Mouse (Mus musculus): ENCODE measurements at regions not wholly inside any gene's neighbourhood (a gene's known extent, or its start where the extent isn't known, plus 50 kb on each side); places are given as distances from the start of the nearest gene placed in this dataset.

GRCm38 (mm10) chr1:57059216-57059615 is 80.8 kb upstream of the Satb2 start:
- TF ChIP-seq REST (IDR thresholded peaks at IDR 0.05; ENCODE audit: insufficient read depth, insufficient read length): no peak
- TF ChIP-seq POLR2A (IDR thresholded peaks at IDR 0.05; ENCODE audit: insufficient read length, low read depth): no peak
- TF ChIP-seq E2F4 (IDR thresholded peaks at IDR 0.05; ENCODE audit: insufficient read depth): no peak
- no peak for TF ChIP-seq MYOG (IDR thresholded peaks at IDR 0.05; ENCODE audit: control insufficient read depth in 1 of 3, insufficient read depth in 1 of 3, insufficient read length in 2 of 3, low read depth in 2 of 3)
- no peak for TF ChIP-seq TCF12 (IDR thresholded peaks at IDR 0.05; ENCODE audit: insufficient read depth, poor library complexity, severe bottlenecking)
- TF ChIP-seq MAX (IDR thresholded peaks at IDR 0.05; ENCODE audit: low read depth): no peak
- TF ChIP-seq USF1 (IDR thresholded peaks at IDR 0.05; ENCODE audit: low read depth): no peak
- no peak for TF ChIP-seq MYOD1 (IDR thresholded peaks at IDR 0.05; ENCODE audit: control insufficient read depth in 1 of 3, insufficient read length in 2 of 3, low read depth in 2 of 3)
